In the genomic region with DNA sequence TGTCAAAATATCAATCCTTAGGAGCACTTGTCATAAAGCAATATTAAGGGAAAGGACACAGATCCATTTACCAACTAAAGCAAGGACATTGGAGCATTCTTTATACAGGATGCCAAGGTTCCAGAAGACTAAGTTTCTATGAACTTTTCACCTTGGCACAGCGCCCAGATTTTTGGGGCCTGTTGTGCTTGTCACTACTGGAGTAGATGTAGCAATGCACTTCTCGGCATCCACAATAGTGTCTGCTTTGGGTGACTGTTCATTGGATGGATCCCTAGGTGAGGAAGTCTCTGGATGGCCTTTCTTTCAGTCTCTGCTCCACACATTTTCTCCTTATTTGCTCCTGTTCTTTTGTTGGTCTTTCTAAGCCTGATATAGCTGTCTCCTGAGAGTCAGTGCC, we compare ENCODE assay signal across 12 mouse cellular contexts. TPM values are rescaled to one million over a fixed set of nuclear protein-coding genes. Genes with fewer than 3 reads are reported as not detected.
DNase-seq lines count a peak whose midpoint lies in the region; TF ChIP-seq lines count a peak whose summit lies in the region.
"Had no signal": no experiment of that assay in that cellular context is flagged by ENCODE, and none has a peak within 500 bp of the region (broad histone marks: within the 10 kb centered on the region; RNA-seq: fewer than 3 reads in every experiment).

No protein-coding gene starts in this region.

- H3K4me3 ChIP-seq in gastrocnemius, adult 2 months: no peak overlapping the region
- H3K4me3 ChIP-seq: embryonic facial prominence, embryonic 13.5 days; neural tube, embryonic 12.5 days had no signal

- peak; percentile 7 for DNase-seq in gastrocnemius, postnatal 14 days
- DNase-seq in gastrocnemius, adult 2 months: no peak
- DNase-seq in lung, postnatal 10 days: peak; percentile 35
- no peak for DNase-seq in lung, postnatal 14 days
- DNase-seq in adrenal gland, adult (ENCODE audit: inconsistent age in 2 of 2, low spot score in 1 of 2): peak; percentile 29 to 87
- DNase-seq in kidney, postnatal 36 days: peak; percentile 23 to 70
- no peak for DNase-seq in layer of hippocampus, adult 18-20 months (ENCODE audit: low spot score in 2 of 2)
- DNase-seq: layer of hippocampus, adult 9-11 months; thymus, postnatal 14 days had no signal

- no peak overlapping the region for H3K27ac ChIP-seq in gastrocnemius, adult 2 months
- H3K27ac ChIP-seq: embryonic facial prominence, embryonic 13.5 days; liver, embryonic 14.5 days; neural tube, embryonic 12.5 days had no signal

- TF ChIP-seq CTCF in gastrocnemius, adult 2 months (IDR thresholded peaks at IDR 0.05): no peak

- intact Hi-C loops in gastrocnemius, postnatal 14 days (cut with DNase I; ENCODE audit: low total_unique reads): no loop called here
- intact Hi-C loops in gastrocnemius, adult 2 months (cut with DNase I): no loop called here

RNA-seq across cellular contexts. Expression of a gene that starts 49.8 kb away (rescaled TPM):
- under 1 TPM; 0.20 to 0.37 TPM for total RNA-seq in gastrocnemius, postnatal 14 days (2021)
- under 1 TPM in 1 of 2 experiments, not detected in 1; 0.08 TPM for total RNA-seq in gastrocnemius, adult 2 months (2021)
- not detected for total RNA-seq in layer of hippocampus, adult 18-20 months (2021)

Comparison
In these comparisons a context has a peak if more than half of its experiments do, and no peak if none do; other contexts are left out.
1. DNase-seq: peak in gastrocnemius, postnatal 14 days (single experiment), lung, postnatal 10 days (single experiment), adrenal gland, adult (2 of 2) and kidney, postnatal 36 days (2 of 2); none in gastrocnemius, adult 2 months (single experiment), lung, postnatal 14 days (single experiment) and layer of hippocampus, adult 18-20 months (0 of 2).